Mouse (Mus musculus) heart, adult 9 months (tissue): ENCODE results near the gene Kif16b.
"Not testable (repeated sequence)": the region's sequence is repeated elsewhere in the genome, so short reads cannot be mapped to it uniquely, and the experiment has no call there.

Experiments
- DNase-seq, 2 experiments: peaks; one replicate each; pipeline ENCODE4 v3.0.0; 2022; ENCODE audit warnings: low spot score in 2 of 2

Gene Kif16b

DNA sequence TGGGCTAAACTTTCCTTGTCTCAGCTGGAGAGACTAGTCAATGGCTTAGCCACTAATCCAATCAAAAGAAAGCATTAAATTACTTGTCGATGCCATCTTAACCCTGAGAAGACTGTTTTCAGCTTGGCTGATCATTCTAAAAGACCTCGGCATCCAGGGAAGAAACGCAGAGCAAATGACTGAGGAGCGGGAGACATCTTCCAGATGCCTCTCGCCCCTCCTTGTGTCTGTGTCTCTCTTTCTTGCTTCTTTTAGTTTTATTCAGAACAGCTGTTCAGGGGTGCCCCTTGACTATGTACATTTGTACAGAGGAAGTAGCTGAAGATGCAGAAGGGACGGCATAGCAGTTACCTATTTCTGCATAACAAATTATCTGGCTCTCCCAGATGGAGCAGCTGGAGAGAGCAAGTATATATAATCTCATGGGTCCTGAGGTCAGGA, 311.0 kb downstream of the Kif16b start:
- DNase-seq: no peak

DNA sequence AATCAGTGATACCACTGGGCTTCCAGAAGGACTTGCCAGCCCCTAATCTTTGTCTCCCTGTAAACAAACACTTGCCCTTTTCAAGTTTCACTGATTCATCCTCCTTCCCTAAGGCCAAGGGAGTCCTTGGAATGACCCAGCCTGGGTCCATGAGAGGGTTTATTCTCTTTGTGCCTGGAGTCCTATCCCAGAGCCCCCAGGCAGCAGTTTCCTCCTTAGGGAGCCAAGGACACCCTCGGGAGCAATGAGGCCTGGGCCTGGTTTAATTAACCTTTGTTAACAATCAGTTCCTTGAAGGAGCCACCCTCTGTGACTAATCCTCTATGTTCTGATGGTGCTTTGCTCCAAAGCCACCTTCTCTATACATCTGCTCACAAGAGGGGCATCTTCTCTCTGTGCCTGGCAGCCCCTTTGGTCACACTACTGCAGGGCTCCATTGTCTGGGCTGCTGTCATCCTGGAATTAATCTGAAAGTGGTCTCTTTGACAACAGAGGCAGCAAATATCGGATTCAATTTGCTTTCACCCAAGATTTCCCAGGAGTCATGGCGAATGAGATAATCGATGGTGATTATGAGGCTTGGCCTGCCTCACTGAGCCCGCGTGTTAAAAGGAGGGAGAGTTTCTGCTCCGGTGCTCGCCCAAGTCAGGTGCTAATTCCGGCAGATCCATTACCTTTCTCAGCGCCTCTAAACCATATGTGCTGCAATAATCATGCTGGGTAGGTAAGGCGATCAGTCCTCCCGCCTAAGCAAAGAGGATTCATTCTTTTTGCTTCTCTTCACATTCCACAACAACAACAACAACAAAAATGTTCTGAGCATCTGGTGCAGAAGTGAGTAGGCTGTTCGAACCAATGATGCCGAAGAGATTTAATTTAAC, 311.7 kb downstream of the Kif16b start:
- no peak for DNase-seq

DNA sequence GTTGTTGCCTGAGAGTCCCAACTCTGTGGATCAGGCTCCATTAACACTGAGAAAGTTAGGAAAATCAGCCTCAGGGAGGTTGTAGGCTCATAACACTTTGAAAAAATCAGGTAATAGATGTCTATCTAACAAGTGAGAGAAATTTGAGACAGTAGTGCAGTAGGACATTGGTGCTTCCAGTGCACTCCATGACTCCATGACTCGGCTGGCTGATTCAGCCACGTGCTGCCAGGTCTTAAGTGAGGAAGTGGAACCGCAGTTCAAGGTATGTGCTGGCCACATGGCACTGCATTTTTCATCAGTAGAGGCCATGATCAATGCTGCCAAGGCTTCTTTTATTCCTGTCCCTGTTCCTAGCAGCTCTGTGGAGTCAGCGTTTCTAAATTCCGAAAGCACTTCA, 315.5 kb downstream of the Kif16b start:
- no peak for DNase-seq

DNA sequence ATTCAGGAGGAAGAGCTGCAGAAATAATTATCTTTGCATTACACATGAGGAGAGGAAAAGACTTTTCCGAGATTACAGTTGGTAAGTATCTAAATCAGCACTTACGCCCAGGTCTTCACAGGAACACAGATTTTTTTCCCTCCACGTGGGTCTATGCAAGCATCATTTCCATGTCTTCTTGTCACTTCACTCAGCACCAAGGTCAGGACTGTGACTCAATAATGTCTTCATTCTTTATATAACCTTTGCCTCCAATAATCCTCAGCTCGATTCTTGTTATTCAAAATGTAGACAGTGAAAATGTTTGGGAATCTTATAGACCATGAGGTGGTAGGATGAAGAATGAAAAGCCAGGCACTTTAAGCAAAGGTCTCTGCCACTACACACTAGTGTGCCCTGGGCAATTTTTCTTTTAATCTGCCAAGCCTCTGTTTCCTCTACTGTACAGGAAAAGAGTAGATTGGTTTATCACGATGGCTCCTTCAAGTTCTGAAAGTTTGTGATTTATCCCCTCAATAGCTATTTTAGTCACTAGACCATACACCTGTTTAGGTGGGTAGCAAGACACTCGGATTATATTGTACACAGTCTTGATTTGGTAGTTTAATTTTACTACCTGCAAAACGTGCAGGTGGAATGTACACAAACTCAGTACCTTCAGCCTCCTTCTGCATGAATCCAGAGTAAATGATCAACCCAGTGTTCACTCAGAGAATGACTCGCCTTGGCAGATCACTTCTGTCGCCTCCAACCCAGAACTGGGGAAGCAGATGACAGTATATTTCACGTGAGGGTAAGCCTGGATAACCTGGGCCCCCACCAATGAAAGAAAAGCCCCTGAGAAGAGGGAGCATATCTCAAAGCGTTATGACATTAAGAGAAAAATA, 316.2 kb downstream of the Kif16b start:
- DNase-seq: no peak

DNA sequence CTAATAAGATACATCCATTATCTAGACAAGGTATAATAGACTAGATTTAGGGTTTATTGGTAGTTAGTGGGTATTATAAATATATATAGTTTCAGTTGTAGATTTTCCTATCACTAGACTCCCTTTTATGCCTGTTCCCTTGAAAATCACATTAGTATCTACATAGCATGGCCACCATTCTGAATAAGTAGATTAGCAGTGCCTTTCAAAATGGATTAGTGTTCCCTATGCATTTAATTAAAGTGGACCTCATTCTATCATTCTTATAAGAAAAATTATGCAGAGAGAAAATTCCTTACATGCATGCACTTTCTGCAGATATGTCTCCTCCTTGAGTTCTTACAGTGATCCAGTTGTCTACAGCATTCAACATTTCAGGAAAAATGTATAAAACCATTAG, 320.9 kb downstream of the Kif16b start:
- DNase-seq: no peak

DNA sequence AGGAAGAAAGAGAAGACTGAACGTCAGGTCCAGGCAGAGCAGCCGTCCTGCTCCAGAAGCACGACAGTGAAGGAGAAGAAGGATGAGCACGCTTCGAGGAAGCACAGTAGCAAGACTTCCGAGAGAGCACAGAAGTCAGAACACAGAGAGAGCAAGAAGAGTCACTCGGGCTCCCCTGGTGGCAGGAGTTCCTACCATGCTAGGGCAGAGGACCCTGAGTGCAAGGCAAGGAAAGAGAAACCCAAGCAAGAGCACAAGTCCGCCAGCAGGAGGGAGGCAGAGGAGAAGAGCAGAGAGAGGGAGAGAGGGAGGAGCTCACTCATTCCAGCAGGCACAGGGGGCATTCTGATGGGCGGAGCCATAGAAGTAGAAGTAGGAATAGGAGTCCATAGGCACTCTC, 323.9 kb downstream of the Kif16b start:
- not testable (repeated sequence) for DNase-seq

DNA sequence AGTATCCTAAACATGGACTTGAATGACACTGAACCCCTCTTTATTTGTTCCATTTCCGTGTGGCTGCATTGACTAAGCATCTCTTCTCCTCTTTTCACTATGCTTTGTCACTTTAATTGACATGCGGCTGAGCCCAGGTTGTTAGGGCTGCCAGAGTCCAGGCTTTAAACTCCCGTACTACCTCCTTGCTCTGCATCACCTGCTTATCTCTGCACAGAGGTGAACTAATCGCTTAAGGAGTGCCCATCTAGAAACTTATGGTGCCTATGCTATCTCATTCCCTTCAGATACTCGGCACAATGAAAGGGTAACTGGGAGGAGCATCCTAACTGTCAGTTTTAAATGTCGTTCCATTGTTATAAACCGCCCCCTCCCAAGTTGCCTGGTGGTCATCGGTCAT, 331.6 kb downstream of the Kif16b start:
- DNase-seq: no peak
